Mouse (Mus musculus) left cerebral cortex, adult 2 months (tissue): Measurements from ENCODE around the gene Rpl35. TPM values are rescaled to one million over a fixed set of nuclear protein-coding genes. Genes with fewer than 3 reads are reported as not detected.

Experiments
- DNase-seq, 2 experiments: peaks; one replicate each; pipeline ENCODE4 v3.0.0; 2021 to 2022; ENCODE audit warnings: low spot score in 2 of 2, mixed read lengths in 1 of 2; ENCODE audit errors: extremely low spot score in 1 of 2
- H3K27ac ChIP-seq: fragments of 200-600 bp; 2 replicates; pipeline ENCODE4 v1.8.1; 2022
- H3K4me3 ChIP-seq: fragments of 200-600 bp; 2 replicates; pipeline ENCODE4 v1.8.1; 2022
- CTCF ChIP-seq: fragments of 200-600 bp; IDR thresholded peaks from 2 replicates; pipeline ENCODE4 v1.8.1; 2022; ENCODE audit warnings: antibody characterized with exemption, mild to moderate bottlenecking, moderate library complexity
- intact Hi-C: fragments of 180-260 bp; cut with DNase I; formaldehyde crosslinking; loops from one replicate; pipeline ENCODE4 v1.15.1; 2025
- total RNA-seq, 2 experiments: library from RNA; stranded (reverse); gene quantifications; 2 replicates each; pipeline ENCODE4 v1.2.3; 2021

Gene Rpl35
- total RNA-seq, 2 experiments from 2014 or later = 251 to 253 TPM

DNA sequence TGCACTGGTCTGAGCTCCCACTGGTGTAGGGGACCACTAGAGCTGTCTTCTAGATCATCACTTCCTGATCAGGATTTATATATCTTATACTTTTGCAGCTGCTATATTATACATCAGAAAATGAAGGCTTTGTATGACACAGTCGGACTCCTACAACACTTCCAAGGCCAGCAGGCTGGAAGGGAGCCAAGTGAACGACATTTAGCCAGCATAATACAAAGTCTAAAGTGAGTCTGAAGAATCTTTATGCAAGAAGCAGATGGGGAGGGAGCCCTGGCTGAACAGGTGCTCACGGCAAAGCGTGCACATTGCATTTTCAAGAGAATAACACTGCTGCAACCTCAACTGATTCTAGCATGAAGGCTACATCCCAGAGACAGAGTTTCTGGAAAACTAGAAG is 13.0 kb downstream of the Rpl35 start:
- Histone ChIP-seq H3K27ac (no peak overlapping the region), H3K4me3 (no peak overlapping the region)
- DNase-seq = no peak
- intact Hi-C loops = no loop called here
- TF ChIP-seq CTCF = no peak

DNA sequence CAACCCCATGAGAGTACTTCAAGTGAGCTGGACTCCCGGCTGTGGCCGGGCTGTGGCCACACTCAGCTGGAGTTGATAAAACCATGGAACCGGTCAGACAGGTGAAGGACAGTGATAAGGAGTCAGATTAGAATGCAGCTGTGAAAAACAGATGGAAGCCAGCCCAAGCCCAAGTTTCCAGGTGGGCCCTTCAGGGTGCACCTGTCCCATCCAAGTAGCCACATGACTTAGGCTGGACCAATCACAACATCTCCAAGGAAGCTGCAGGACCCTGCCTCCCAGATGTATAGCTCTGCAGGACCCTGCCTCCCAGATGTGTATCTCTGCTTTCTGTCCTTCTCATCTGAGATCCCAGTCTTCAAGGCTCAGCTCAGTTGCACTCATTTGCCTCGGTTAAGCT is 13.4 kb downstream of the Rpl35 start:
- no peak for TF ChIP-seq CTCF
- intact Hi-C loops = no loop called here
- no peak for DNase-seq

GRCm38 (mm10) chr2:38988929-38989328 is 16.5 kb downstream of the Rpl35 start:
- intact Hi-C loops = no loop called here
- Histone ChIP-seq H3K27ac (no peak overlapping the region), H3K4me3 (no peak overlapping the region)
- no peak for TF ChIP-seq CTCF
- no peak for DNase-seq

More for the DNA sequence above, 13.4 kb downstream of the Rpl35 start:
- no peak overlapping the region for H3K4me3 ChIP-seq
- H3K27ac ChIP-seq = no peak overlapping the region

GRCm38 (mm10) chr2:38987803-38988510 is 17.5 kb downstream of the Rpl35 start:
- no peak for DNase-seq
- no peak overlapping the region for H3K4me3 ChIP-seq
- intact Hi-C loops = no loop called here

GRCm38 (mm10) chr2:38987371-38987770 is 18.1 kb downstream of the Rpl35 start:
- Histone ChIP-seq H3K27ac (no peak overlapping the region), H3K4me3 (no peak overlapping the region)
- no peak for DNase-seq
- no peak for TF ChIP-seq CTCF
- intact Hi-C loops = no loop called here

More at GRCm38 (mm10) chr2:38987803-38988510, 17.5 kb downstream of the Rpl35 start:
- TF ChIP-seq CTCF = no peak
- H3K27ac ChIP-seq = no peak overlapping the region

GRCm38 (mm10) chr2:38986580-38986979 is 18.8 kb downstream of the Rpl35 start:
- no peak for DNase-seq
- H3K27ac ChIP-seq = no peak overlapping the region
- no peak overlapping the region for H3K4me3 ChIP-seq
- intact Hi-C loops = no loop called here
- TF ChIP-seq CTCF = no peak

DNA sequence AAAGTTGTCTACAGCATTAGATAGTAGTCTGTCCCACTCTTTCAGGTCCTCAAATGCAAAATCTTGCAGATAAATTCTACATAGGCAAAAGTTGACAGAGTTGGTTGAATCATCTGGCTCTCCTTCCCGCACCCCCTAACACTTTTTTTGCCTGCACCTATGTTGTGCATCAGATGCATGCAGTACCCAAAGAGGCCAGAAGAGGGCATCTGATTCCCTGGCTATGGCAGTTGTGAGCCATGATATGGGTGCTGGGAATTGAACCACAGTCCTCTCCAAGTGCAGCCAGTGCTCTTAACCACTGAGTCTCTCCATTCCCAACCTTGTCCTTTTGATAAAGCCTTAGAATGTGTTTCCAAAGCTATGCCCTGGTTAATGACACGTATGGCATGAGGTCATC is 22.0 kb downstream of the Rpl35 start:
- peak; percentile 39 for TF ChIP-seq CTCF

GRCm38 (mm10) chr2:38977837-38978236 is 27.6 kb downstream of the Rpl35 start:
- intact Hi-C loops = no loop called here
- Histone ChIP-seq H3K4me3 (no peak overlapping the region), H3K27ac (no peak overlapping the region)
- no peak for DNase-seq
- no peak for TF ChIP-seq CTCF

More for the DNA sequence above, 22.0 kb downstream of the Rpl35 start:
- no peak for DNase-seq
- intact Hi-C loops = no loop called here
- no peak overlapping the region for H3K27ac ChIP-seq
- no peak overlapping the region for H3K4me3 ChIP-seq

DNA sequence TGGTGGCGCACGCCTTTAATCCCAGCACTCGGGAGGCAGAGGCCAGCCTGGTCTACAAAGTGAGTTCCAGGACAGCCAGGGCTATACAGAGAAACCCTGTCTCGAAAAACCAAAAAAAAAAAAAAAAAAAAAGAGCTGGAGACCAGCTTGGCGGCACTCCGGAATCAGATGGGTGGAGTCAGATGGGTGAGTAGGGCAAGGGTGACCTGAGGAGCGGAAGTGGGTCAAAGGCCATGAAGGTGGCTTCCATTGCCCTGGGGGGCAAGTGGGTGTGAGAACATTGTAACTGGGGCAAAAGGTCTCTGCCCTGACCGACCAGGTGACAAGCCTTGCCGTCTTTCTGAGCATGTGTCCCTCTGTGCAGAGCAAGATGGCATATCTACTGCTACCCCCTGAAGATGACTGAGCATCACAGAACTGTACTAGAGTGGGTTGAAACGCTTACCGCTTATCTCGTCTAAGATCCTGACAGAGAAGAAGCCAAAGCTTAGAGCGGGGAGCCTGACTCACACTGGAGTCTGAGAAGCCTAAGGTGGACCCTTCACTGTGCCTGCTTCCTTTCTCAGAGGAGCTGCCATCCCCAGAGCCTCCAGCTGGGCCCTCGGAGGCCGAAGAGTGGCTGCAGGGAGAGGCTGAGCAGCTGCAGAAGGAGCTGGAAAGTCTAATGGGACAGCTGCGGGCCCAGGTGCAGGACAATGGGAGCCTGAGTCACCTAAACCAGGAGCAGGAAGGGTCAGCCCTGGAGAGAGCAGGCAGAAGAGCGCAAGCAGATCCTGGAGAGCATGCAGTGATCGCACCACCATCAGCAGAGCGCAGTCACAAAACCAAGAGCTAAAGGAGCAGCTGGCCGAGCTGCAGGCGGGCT is 29.3 kb downstream of the Rpl35 start:
- intact Hi-C loops = no loop called here
- no peak overlapping the region for H3K27ac ChIP-seq
- no peak for DNase-seq
- no peak overlapping the region for H3K4me3 ChIP-seq
- TF ChIP-seq CTCF = no peak

- no peak for DNase-seq
- intact Hi-C loops = no loop called here
- H3K4me3 ChIP-seq = no peak overlapping the region
- no peak for TF ChIP-seq CTCF
- no peak overlapping the region for H3K27ac ChIP-seq
These were observed 30.2 kb downstream of the Rpl35 start for GRCm38 (mm10) chr2:38975181-38975580.

DNA sequence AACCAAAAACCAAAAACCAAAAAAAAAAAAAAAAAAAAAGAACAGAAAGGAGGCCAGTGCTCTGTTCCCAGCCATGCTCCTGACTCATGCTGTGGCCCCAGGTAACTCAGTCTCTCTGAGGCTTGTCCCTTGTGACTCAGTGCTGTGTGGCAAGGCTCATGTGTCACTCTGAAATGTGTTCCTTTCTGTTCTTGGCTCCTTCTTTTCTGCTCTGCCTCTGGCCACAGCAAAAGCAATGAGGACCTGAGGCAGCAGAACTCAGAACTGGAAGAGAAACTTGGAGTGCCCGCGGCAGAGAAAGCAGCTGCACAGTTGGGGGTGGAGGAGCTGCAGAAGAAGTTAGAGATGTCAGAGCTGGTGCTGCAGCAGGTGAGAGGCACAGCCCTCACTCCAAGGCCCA is 31.3 kb downstream of the Rpl35 start:
- no peak for DNase-seq
- Histone ChIP-seq H3K4me3 (no peak overlapping the region), H3K27ac (no peak overlapping the region)
- no peak for TF ChIP-seq CTCF
- intact Hi-C loops = no loop called here

DNA sequence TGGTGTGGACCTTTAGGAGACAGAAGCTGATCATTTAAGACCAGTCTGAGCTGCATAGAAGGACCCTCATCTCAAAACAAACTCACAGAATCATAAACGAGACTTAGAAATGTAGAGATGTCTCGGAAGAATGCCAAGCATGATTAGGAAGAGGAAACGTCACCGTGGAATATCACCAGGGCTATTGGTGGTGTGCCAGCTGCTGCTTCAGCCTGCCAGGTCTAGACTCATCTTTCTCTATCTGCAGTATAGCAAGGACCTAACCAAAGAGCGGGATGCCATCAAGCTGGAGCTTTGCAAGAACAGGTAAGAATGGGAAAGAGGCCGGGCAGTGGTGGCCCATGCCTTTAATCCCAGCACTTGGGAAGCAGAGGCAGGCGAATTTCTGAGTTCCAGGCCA is 31.7 kb downstream of the Rpl35 start:
- H3K4me3 ChIP-seq = no peak overlapping the region
- no peak for TF ChIP-seq CTCF
- no peak for DNase-seq
- intact Hi-C loops = no loop called here
- no peak overlapping the region for H3K27ac ChIP-seq

DNA sequence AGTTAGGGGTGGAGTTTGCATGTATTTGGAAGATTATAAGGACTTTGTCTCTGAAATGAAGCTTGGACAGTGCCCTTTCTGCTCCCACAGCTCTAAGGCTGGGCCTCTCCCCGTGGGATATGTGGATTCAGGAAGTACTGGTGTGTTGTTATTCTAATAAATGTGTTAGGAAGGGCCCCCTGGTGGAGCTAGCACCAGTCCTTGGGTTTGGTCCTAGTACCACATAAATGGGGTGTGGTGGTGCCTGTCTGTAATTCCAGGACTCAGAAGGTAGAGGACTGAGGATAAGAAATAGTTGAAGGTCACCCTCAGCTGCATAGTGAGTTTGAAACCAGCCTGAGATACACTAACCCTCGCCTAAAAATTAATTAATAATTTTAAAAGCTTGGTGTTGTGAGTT is 32.2 kb downstream of the Rpl35 start:
- H3K27ac ChIP-seq = no peak overlapping the region
- intact Hi-C loops = no loop called here
- no peak; the same call in 1 of the 2 replicates for TF ChIP-seq CTCF
- H3K4me3 ChIP-seq = no peak overlapping the region
- no peak for DNase-seq
